Mouse (Mus musculus) heart, postnatal 14 days (tissue): ENCODE data around the gene S1pr1. TPM values are rescaled to one million over a fixed set of nuclear protein-coding genes. Genes with fewer than 3 reads are reported as not detected.

ENCODE experiments used
- DNase-seq, 2 experiments: peaks; one replicate each; pipeline ENCODE4 v3.0.0; 2021 to 2022
- intact Hi-C: fragments of 180-260 bp; cut with DNase I; formaldehyde crosslinking; loops from one replicate; pipeline ENCODE4 v1.15.1; 2025
- total RNA-seq, 2 experiments: library from RNA; stranded (reverse); gene quantifications; 2 replicates each; pipeline ENCODE4 v1.2.3; 2021

The S1pr1 gene
- total RNA-seq, 2 experiments from 2014 or later, result 99.1 to 105 TPM

- intact Hi-C loops, result no loop called here
- DNase-seq, result no peak
These were observed 35.9 kb downstream of the S1pr1 start for GRCm38 (mm10) chr3:115679022-115679421.

DNA sequence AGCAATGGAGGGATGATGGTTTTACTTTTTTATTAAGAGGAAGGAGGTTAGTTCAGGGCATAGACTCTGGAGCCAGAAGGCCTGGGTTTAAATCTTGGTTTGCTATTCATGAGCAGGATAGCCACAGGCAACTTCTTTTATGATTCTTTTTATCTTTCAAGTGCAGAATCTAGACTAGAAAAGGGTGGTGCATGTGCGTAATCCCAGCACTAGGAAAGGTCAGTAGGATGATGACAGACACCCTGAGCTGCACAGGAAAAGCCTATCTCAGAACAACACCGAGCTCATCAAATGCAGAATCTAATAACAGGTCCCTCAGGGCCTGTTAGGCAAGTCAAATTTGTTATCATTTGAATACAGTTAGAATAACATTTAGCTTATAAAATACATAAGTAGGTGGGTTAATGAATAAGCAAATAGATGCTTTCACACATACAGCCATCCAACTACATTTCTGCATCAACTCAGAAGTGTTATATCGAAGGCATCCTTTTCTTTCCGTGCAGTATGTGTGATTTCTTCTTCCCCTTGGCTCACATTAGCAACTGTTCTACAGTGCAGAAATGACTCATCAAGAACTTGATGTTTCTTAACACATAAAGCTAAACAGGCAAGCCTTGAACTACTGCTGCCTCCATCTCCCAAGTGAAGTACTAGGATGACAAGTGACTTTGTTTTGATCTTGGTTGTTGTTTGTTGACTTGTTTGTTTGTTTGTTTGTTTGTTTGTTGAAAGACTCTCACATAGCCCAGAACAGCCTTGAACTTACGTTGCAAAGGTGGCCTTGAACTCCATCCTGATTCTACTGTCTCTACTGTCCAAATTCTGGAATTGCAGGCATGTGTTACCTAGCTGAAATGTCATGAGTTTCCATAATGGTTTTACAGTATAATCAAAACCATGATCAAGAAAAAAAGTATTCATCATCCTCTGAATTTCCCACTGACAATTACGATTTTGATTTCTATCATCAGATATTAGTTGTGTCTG is 39.0 kb downstream of the S1pr1 start:
- intact Hi-C loops, result no loop called here
- DNase-seq, result no peak

DNA sequence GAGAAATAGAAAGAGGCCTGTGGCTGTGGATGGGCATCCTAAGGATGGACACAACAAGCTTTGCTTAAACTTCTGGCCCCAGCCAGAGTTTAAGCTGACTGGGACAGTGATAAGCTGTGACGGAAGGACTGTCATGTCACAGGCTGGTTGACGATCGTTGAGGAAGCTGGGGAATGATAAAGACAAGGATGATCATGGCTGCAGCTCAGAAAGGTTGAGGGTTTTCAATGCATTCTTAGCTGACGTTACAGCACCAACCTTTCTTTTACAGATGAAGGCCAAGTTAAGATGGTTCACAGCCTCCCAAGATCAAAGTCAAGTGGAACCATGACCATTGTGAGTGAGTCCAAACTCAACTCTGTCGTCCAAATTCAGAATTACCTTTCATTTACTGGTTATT is 40.2 kb downstream of the S1pr1 start:
- intact Hi-C loops, result no loop called here
- DNase-seq, result no peak

DNA sequence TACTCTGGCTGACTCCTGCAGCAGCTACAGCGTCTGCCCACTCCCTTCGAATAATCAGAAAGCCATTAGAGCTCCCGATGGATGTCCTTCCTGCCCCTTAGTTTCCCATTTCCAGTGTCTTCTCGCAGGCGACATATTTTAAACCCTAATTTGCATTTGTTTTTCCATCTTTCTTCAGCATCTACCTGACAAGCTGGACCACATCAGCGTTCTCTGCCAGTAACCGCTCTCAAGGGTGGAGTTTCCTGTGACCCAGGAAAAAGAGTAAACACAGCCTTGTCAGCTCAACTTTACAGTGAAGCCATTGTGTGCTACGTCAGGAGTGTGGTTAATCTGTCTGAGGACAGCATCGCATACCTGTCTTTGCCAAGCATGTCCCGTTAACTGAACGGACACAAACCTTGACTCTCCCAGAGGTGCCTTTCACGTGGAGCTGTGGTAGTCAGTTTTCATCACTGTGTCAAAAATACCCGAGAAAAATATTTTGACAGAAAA is 41.2 kb downstream of the S1pr1 start:
- intact Hi-C loops, result no loop called here
- no peak for DNase-seq

DNA sequence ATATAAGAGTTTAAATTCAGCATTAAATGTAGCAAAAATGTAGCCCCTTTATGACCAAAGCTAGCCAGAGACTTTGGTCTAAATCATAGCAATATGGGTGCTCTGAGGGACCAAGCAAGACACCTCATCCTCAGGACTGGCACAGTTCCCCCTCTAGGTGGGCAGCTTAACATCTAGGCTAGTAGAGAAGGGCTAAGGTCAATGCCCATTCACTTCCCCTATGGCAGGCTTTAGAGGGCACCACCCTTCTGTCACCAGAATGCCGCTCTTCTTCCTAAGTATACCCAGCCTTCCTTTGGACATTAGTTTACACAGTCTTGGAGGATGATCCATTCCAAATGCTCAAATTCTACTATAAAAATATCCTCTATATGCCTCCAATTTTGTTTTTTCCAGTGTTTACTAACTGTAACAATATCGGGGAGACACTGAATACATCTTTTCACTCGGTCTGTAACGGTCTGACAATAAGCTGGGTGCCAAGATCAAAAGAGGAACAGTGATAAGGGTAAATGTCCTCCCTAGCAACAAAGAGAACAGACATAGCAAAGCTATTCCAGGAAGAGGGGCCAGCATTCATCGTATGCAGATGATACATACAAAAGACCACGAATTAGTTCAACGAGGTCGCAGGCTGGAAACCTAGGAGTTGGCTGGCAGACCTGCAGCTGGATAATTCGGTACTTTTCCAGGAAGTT is 41.8 kb downstream of the S1pr1 start:
- intact Hi-C loops, result no loop called here
- DNase-seq, result no peak

DNA sequence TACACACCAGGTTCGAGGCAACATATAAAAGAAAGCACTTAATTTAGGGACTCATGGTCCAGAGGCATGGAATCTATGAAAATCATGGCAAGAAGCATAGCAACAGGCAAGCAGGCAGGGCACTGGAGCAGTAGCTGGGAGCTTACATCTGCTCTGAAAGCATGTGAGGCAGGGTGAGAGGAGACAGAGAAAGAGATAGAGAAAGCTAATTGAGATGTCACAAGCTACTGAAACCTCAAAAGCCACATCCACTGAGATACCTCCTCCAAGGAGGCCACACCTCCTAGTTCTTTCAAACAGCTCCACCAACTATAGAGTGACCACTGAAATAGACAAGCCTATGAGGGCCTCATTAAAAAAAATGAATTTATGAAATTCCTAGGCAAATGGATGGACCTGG is 45.6 kb downstream of the S1pr1 start:
- no peak for DNase-seq
- intact Hi-C loops, result no loop called here

GRCm38 (mm10) chr3:115667182-115667581 is 47.7 kb downstream of the S1pr1 start:
- intact Hi-C loops, result no loop called here
- DNase-seq, result no peak

DNA sequence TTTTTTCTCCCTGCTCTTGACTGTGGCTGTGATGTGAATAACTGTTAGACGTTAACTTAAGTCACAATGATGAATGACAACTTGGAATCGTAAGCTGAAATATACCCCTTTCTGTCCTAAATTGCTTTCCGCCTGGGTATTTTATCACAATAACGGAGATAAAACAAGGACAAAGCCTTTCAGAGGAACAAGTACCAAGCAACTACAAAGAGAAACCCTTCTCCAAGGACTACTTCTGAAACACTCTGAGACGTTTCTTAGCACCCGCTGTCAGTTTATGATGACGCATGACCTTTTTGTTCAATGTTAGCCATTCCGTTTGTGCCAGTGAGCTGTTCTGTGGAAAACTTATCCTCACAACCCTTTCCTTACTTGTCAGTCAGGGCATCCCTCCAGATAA is 48.3 kb downstream of the S1pr1 start:
- intact Hi-C loops, result no loop called here
- no peak for DNase-seq

DNA sequence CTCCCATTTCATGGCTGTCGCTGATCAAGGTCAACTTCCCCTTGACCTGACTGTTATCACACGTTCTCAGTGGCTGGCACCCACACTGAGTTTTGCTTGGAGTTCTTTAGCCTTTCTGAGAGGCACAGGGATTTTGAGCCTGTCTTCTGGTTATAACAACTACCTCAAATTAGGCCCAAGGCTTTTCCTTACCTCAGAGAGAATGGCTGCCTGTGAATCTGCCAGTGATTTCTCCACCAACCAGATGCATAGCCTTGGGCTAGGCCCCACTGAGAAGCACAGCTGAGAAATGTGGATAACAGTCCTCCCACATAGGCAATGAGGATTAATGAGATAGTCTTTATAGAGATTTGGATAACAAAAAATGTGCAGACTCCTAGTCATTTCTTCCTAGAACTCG is 50.4 kb downstream of the S1pr1 start:
- intact Hi-C loops, result loop anchor here (5.0 kb wide), 3 partner anchors 128 to 273 kb away; partner anchors contain the start of gene Dph5
- no peak for DNase-seq

- peak; percentile 75 to 82 for DNase-seq
- intact Hi-C loops, result loop anchor here (1.0 to 5.0 kb wide), 4 partner anchors 131 to 317 kb away; partner anchors contain the start of gene Dph5
These were observed 54.0 kb downstream of the S1pr1 start for GRCm38 (mm10) chr3:115660701-115661460.

Other genes with a start within 250 kb of the S1pr1 start
- 1 to 10 TPM; 6.4 to 7.2 TPM for gene Dph5, start 172.8 kb upstream of the S1pr1 start, total RNA-seq